Mouse (Mus musculus): ENCODE results near the gene Olfr430. TPM values are rescaled to one million over a fixed set of nuclear protein-coding genes. Genes with fewer than 3 reads are reported as not detected.
"Not testable (repeated sequence)": the region's sequence is repeated elsewhere in the genome, so short reads cannot be mapped to it uniquely, and the experiment has no call there.

The Olfr430 gene
- polyA plus RNA-seq (2014; fragmentation: Nextera tagmentation; extraction: Ambion mirVana) = 0.07 TPM in 1 of 2 replicates, not detected in the other

DNA sequence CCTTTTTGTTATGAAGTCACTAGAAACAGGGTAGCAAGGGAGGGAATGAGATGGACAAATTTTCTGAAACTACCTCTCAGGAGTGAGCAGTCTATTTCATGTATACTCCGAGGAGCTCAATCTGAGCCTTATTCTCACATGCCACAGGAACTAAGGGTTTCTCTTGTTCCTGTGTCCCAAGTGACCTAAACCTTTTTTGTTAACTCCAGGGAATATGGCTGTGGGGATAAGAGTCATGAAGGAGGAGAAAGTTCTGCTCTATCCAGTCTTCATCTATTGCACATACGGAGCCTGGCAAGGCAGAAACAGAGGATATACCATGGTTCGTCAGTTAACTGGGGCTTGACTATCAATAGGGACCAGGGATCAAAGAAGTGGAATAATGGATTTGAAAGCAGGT lies at the start of gene Olfr430:
Gene Olfr430, plus strand, starts transcription at position 301 of the 400 bp plus-strand sequence.
- no peak within 1 kb of the TSS for H3K4me2 ChIP-seq (ENCODE audit: low read depth, low read length)
- no peak within 1 kb of the TSS for H3K4me3 ChIP-seq (ENCODE audit: low read depth, low read length)
- ATAC-seq (replicated peaks; ENCODE audit: insufficient number of reproducible peaks, low FRiP score, low TSS enrichment, low read depth) (no peak), DNase-seq (ENCODE audit: low spot score) (no peak)
- H3K27ac ChIP-seq (replicated peaks; ENCODE audit: low read depth, low read length) = no peak within 1 kb of the TSS
- 85% methylated on average over 3 of the region's 3 CpGs for WGBS
- H3K27me3 ChIP-seq (ENCODE audit: control insufficient read depth, insufficient read depth, low read length) = no peaks in the 10 kb centered on the region
- no peaks in the 10 kb centered on the region for H3K36me3 ChIP-seq (replicated peaks; ENCODE audit: control insufficient read depth, insufficient read depth, low read depth, low read length)
- no peaks in the 10 kb centered on the region for H3K4me1 ChIP-seq (ENCODE audit: control insufficient read depth, insufficient read depth, low read length)
- H3K9ac ChIP-seq (replicated peaks; ENCODE audit: low read length) = no peak within 1 kb of the TSS
- no peaks in the 10 kb centered on the region for H3K9me3 ChIP-seq (replicated peaks; ENCODE audit: control insufficient read depth, low read length)

- H3K9ac ChIP-seq (replicated peaks; ENCODE audit: low read length) = no peak within 1 kb of the TSS
- 55% methylated on average over 1 of the region's 1 CpGs for WGBS
- no peak within 1 kb of the TSS for H3K4me2 ChIP-seq (ENCODE audit: low read depth, low read length)
- ATAC-seq (replicated peaks; ENCODE audit: insufficient number of reproducible peaks, low FRiP score, low TSS enrichment, low read depth) (no peak), DNase-seq (ENCODE audit: low spot score) (no peak)
- H3K4me3 ChIP-seq (ENCODE audit: low read depth, low read length) = no peak within 1 kb of the TSS
- no peaks in the 10 kb centered on the region for H3K4me1 ChIP-seq (ENCODE audit: control insufficient read depth, insufficient read depth, low read length)
- no peaks in the 10 kb centered on the region for H3K36me3 ChIP-seq (replicated peaks; ENCODE audit: control insufficient read depth, insufficient read depth, low read depth, low read length)
- H3K27me3 ChIP-seq (ENCODE audit: control insufficient read depth, insufficient read depth, low read length) = no peaks in the 10 kb centered on the region
- H3K27ac ChIP-seq (replicated peaks; ENCODE audit: low read depth, low read length) = no peak within 1 kb of the TSS
- H3K9me3 ChIP-seq (replicated peaks; ENCODE audit: control insufficient read depth, low read length) = no peaks in the 10 kb centered on the region
Observed at GRCm38 (mm10) chr1:174031698-174032097, 34.7 kb upstream of the Olfr430 start, which contains the start of gene Ifi205. Gene Ifi205 (minus strand): TSS chr1:174031810.

DNA sequence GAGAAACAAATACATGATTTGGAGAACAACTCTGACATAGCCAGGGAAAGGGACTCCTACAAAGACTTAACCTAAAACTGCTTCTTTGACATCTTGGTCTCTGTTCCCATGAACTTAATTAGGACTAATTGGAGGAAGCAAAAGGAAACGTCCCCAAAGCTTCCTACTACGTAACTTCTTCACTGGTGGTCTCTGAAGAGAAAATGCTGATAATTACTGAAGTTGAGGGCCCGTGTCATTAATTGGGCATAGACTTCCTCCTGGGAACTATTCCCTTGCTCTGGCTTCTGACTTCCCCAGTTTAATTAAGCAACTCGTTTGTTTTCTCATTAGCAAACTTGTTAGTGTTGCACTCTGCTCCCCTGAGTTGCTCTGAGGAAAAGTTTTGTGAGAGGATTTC lies 30.6 kb upstream of the Olfr430 start:
- no peak for DNase-seq (ENCODE audit: low spot score)

DNA sequence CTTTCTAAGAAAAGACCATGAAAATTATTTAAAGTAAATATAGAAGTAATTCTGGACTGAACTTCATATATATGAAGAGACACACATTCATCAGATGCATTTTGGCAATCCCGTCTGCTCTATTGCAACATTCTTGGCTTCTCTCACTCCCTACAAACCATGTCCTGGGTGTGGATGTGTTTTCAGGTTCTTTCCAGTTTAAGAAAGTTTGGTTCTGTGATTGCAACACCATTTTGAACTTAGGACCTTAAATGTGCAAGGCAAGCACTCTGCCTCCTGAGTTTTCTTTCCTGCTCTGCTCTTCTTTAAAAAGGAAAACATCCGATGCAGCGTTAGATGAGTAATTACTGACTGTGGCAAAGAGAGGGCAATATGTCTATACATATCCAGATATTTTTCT lies 27.9 kb upstream of the Olfr430 start:
- H3K9me3 ChIP-seq (replicated peaks; ENCODE audit: control insufficient read depth, low read length) = no peaks in the 10 kb centered on the region
- H3K9ac ChIP-seq (replicated peaks; ENCODE audit: low read length) = no peak overlapping the region
- H3K4me1 ChIP-seq (ENCODE audit: control insufficient read depth, insufficient read depth, low read length) = no peaks in the 10 kb centered on the region
- H3K36me3 ChIP-seq (replicated peaks; ENCODE audit: control insufficient read depth, insufficient read depth, low read depth, low read length) = no peaks in the 10 kb centered on the region
- no peak overlapping the region for H3K27ac ChIP-seq (replicated peaks; ENCODE audit: low read depth, low read length)
- 91% methylated on average over 3 of the region's 3 CpGs for WGBS
- ATAC-seq (replicated peaks; ENCODE audit: insufficient number of reproducible peaks, low FRiP score, low TSS enrichment, low read depth) (no peak), DNase-seq (ENCODE audit: low spot score) (no peak)
- H3K4me3 ChIP-seq (ENCODE audit: low read depth, low read length) = no peak overlapping the region
- no peaks in the 10 kb centered on the region for H3K27me3 ChIP-seq (ENCODE audit: control insufficient read depth, insufficient read depth, low read length)
- no peak overlapping the region for H3K4me2 ChIP-seq (ENCODE audit: low read depth, low read length)

More for the DNA sequence above, 30.6 kb upstream of the Olfr430 start:
- no peaks in the 10 kb centered on the region for H3K27me3 ChIP-seq (ENCODE audit: control insufficient read depth, insufficient read depth, low read length)
- no peak overlapping the region for H3K4me2 ChIP-seq (ENCODE audit: low read depth, low read length)
- no peak overlapping the region for H3K9ac ChIP-seq (replicated peaks; ENCODE audit: low read length)
- H3K27ac ChIP-seq (replicated peaks; ENCODE audit: low read depth, low read length) = no peak overlapping the region
- no peak overlapping the region for H3K4me3 ChIP-seq (ENCODE audit: low read depth, low read length)
- no peaks in the 10 kb centered on the region for H3K4me1 ChIP-seq (ENCODE audit: control insufficient read depth, insufficient read depth, low read length)
- 48% methylated on average over 4 of the region's 4 CpGs for WGBS
- H3K36me3 ChIP-seq (replicated peaks; ENCODE audit: control insufficient read depth, insufficient read depth, low read depth, low read length) = no peaks in the 10 kb centered on the region
- no peak for ATAC-seq (replicated peaks; ENCODE audit: insufficient number of reproducible peaks, low FRiP score, low TSS enrichment, low read depth)
- H3K9me3 ChIP-seq (replicated peaks; ENCODE audit: control insufficient read depth, low read length) = no peaks in the 10 kb centered on the region

DNA sequence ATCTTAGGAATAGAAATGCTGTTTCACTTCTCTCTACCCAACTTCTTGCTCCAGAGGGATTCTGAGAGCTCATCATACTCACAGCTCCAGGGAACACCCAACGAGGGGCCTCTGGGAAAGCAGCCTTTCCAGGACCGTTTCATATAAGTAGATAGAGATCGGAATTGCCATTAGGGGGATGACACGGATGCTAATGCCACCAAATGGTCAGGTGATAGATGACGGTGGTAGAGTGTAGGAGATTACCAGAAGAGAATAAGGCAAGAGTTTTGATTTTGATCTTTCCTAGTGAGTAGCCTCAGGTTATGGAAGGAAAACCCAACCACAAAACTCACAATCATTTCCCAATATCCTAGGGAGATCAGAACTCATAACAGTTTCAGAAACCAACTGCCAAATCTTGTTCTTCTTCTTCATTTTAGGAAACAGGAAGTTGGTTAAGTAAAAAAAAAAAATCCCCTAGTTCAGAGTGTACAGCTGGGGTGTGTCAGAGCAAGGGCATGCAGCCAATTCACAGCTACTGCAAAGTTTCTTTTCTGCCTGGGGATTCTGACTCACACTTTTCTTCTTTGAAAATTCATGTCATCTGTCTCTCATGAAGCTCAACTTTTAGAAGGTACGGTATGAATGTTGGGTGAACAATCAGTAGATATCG lies 25.8 kb upstream of the Olfr430 start, which contains the start of gene Olfr433:
Gene Olfr433, plus strand, starts transcription at position 183 of the 655 bp plus-strand sequence.
- Histone ChIP-seq H3K4me1 (ENCODE audit: control insufficient read depth, insufficient read depth, low read length) (no peaks in the 10 kb centered on the region), H3K27ac (replicated peaks; ENCODE audit: low read depth, low read length) (no peak within 1 kb of the TSS), H3K27me3 (ENCODE audit: control insufficient read depth, insufficient read depth, low read length) (no peaks in the 10 kb centered on the region), H3K9ac (replicated peaks; ENCODE audit: low read length) (no peak within 1 kb of the TSS), H3K4me3 (ENCODE audit: low read depth, low read length) (no peak within 1 kb of the TSS), H3K4me2 (ENCODE audit: low read depth, low read length) (no peak within 1 kb of the TSS), H3K9me3 (replicated peaks; ENCODE audit: control insufficient read depth, low read length) (no peaks in the 10 kb centered on the region), H3K36me3 (replicated peaks; ENCODE audit: control insufficient read depth, insufficient read depth, low read depth, low read length) (no peaks in the 10 kb centered on the region)
- no peak for ATAC-seq (replicated peaks; ENCODE audit: insufficient number of reproducible peaks, low FRiP score, low TSS enrichment, low read depth)
- 86% methylated on average over 7 of the region's 7 CpGs for WGBS
- DNase-seq (ENCODE audit: low spot score) = no peak

DNA sequence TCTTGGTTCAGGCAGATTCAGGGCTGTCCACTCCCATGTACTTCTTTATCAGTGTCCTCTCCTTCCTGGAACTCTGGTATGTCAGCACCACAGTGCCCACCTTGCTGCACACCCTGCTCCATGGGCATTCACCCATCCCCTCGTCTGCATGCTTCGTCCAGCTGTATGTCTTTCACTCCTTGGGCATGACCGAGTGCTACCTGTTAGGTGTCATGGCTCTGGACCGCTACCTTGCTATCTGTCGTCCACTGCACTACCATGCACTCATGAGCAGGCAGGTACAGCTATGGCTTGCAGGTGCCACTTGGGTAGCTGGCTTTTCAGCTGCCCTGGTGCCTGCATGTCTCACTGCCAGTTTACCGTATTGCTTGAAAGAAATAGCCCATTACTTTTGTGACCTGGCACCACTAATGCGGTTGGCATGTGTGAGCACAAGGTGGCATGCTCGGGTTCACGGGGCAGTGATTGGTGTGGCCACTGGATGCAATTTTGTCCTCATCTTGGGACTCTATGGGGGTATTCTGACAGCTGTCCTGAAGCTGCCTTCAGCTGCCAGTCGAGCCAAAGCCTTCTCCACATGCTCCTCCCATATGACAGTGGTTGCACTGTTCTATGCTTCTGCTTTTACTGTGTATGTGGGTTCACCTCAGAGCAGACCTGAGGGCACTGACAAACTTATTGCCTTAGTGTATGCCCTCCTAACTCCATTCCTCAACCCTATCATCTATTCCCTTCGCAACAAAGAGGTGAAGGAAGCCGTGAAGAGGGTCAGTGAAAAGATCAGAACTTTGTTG lies 24.1 kb upstream of the Olfr430 start:
- not testable (repeated sequence) for DNase-seq (ENCODE audit: low spot score); H3K27ac ChIP-seq (replicated peaks; ENCODE audit: low read depth, low read length); H3K4me2 ChIP-seq (ENCODE audit: low read depth, low read length); H3K4me3 ChIP-seq (ENCODE audit: low read depth, low read length); H3K36me3 ChIP-seq (replicated peaks; ENCODE audit: control insufficient read depth, insufficient read depth, low read depth, low read length); H3K4me1 ChIP-seq (ENCODE audit: control insufficient read depth, insufficient read depth, low read length); H3K9me3 ChIP-seq (replicated peaks; ENCODE audit: control insufficient read depth, low read length); H3K27me3 ChIP-seq (ENCODE audit: control insufficient read depth, insufficient read depth, low read length); H3K9ac ChIP-seq (replicated peaks; ENCODE audit: low read length)
- ATAC-seq (replicated peaks; ENCODE audit: insufficient number of reproducible peaks, low FRiP score, low TSS enrichment, low read depth) = 0 out of 2 replicates have a peak, but pooled peaks have one; percentile 44
- WGBS = 84% methylated on average over 12 of the region's 12 CpGs

DNA sequence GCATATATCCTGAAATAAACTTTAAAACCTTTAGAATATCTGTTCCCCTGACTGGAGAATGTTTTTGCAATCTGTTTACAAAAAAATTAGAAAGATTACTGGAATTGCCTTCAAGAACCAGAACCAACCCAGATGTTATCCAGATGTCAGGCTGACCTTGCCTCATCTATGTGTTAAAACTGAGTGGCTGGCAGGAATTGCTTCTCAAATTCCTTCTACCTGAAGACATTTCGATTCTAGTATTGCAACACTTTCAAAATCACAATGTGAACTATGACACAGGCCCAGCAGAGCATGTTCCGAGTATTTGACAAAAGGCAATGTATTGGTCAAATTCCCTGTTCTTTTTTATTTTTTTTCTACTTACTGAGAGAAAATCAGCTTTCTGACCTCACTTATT lies 22.0 kb upstream of the Olfr430 start:
- no peak overlapping the region for H3K4me3 ChIP-seq (ENCODE audit: low read depth, low read length)
- no peak overlapping the region for H3K27ac ChIP-seq (replicated peaks; ENCODE audit: low read depth, low read length)
- no peaks in the 10 kb centered on the region for H3K4me1 ChIP-seq (ENCODE audit: control insufficient read depth, insufficient read depth, low read length)
- H3K4me2 ChIP-seq (ENCODE audit: low read depth, low read length) = no peak overlapping the region
- H3K9ac ChIP-seq (replicated peaks; ENCODE audit: low read length) = no peak overlapping the region
- H3K9me3 ChIP-seq (replicated peaks; ENCODE audit: control insufficient read depth, low read length) = no peaks in the 10 kb centered on the region
- DNase-seq (ENCODE audit: low spot score) = no peak
- WGBS = 49% methylated on average over 2 of the region's 2 CpGs
- no peaks in the 10 kb centered on the region for H3K27me3 ChIP-seq (ENCODE audit: control insufficient read depth, insufficient read depth, low read length)
- no peaks in the 10 kb centered on the region for H3K36me3 ChIP-seq (replicated peaks; ENCODE audit: control insufficient read depth, insufficient read depth, low read depth, low read length)
- no peak for ATAC-seq (replicated peaks; ENCODE audit: insufficient number of reproducible peaks, low FRiP score, low TSS enrichment, low read depth)

DNA sequence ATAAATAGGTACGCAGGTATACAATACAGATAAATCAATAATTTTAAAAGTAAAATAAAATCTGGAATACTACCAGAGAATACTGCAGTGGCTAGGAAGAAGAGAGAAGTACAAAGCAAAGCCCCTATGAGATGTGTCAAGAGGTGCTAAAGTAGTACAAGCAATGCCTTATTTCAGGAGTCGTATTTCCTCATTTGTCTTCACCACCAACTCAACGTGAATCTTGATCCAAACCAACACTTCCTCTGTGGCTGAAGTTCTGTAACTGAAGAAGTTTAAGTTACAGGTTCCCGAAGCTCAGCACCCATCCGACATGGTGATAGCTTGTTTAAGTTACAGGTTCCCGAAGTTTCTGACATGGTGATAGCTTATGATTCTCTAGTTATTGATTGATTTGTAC lies 18.2 kb upstream of the Olfr430 start:
- ATAC-seq (replicated peaks; ENCODE audit: insufficient number of reproducible peaks, low FRiP score, low TSS enrichment, low read depth); H3K4me2 ChIP-seq (ENCODE audit: low read depth, low read length); H3K9me3 ChIP-seq (replicated peaks; ENCODE audit: control insufficient read depth, low read length); H3K4me1 ChIP-seq (ENCODE audit: control insufficient read depth, insufficient read depth, low read length); H3K36me3 ChIP-seq (replicated peaks; ENCODE audit: control insufficient read depth, insufficient read depth, low read depth, low read length); H3K27me3 ChIP-seq (ENCODE audit: control insufficient read depth, insufficient read depth, low read length); H3K9ac ChIP-seq (replicated peaks; ENCODE audit: low read length); H3K4me3 ChIP-seq (ENCODE audit: low read depth, low read length); H3K27ac ChIP-seq (replicated peaks; ENCODE audit: low read depth, low read length); DNase-seq (ENCODE audit: low spot score): not testable (repeated sequence)
- WGBS = 83% methylated on average over 6 of the region's 6 CpGs

Data from embryonic facial prominence, embryonic 11.5 days (tissue).